Mouse (Mus musculus) cortical plate, adult 2 months (tissue): ENCODE data around the gene Srrd. TPM values are rescaled to one million over a fixed set of nuclear protein-coding genes. Genes with fewer than 3 reads are reported as not detected.

Experiments used
- H3K27ac ChIP-seq: fragments of 200-500 bp; 2 replicates; pipeline ENCODE4 v1.5.1; 2012; ENCODE audit warnings: low read length, control low read depth, inconsistent platforms; ENCODE audit not compliant: insufficient read depth
- H3K4me1 ChIP-seq: fragments of 200-500 bp; 2 replicates; pipeline ENCODE4 v1.6.1; 2011; ENCODE audit warnings: low read length; ENCODE audit not compliant: control insufficient read depth, insufficient read depth
- H3K4me3 ChIP-seq: fragments of 200-500 bp; 2 replicates; pipeline ENCODE4 v1.5.1; 2011; ENCODE audit warnings: mild to moderate bottlenecking, low read length, control low read depth; ENCODE audit not compliant: insufficient read depth
- CTCF ChIP-seq: fragments of 200-500 bp; IDR thresholded peaks from 2 replicates; pipeline ENCODE4 v1.5.1; 2011; ENCODE audit warnings: mild to moderate bottlenecking, control low read depth, low read length; ENCODE audit not compliant: insufficient read depth; ENCODE audit errors: extremely low read depth
- POLR2A ChIP-seq: fragments of 200-500 bp; IDR thresholded peaks from 2 replicates; pipeline ENCODE4 v1.6.1; 2011; ENCODE audit warnings: mild to moderate bottlenecking, low read length, control low read depth; ENCODE audit not compliant: insufficient read depth; ENCODE audit errors: extremely low read depth
- polyA plus RNA-seq: library from polyadenylated mRNA; depleted of rRNA; stranded (reverse); fragments of >200 nt; gene quantifications from 2 replicates; pipeline ENCODE4 v1.2.3, GENCODE M21; 2012; rRNA removed

Srrd gene
- polyA plus RNA-seq, 1 experiment: 61.9 TPM

GRCm38 (mm10) chr5:112294696-112295095, 48.1 kb downstream of the Srrd start:
- Histone ChIP-seq H3K4me3 (no peak overlapping the region), H3K4me1 (peaks cover 12% of the 10 kb centered on the region), H3K27ac (no peak overlapping the region)
- TF ChIP-seq CTCF (no peak), POLR2A (no peak)

- Histone ChIP-seq H3K4me1 (peaks cover 12% of the 10 kb centered on the region), H3K4me3 (no peak overlapping the region), H3K27ac (no peak overlapping the region)
- TF ChIP-seq CTCF (no peak), POLR2A (no peak)
Observed at GRCm38 (mm10) chr5:112293800-112294199, 49.0 kb downstream of the Srrd start.

- no peak overlapping the region for H3K4me3 ChIP-seq
- H3K4me1 ChIP-seq: peaks cover 3% of the 10 kb centered on the region
- TF ChIP-seq CTCF: no peak
- no peak for TF ChIP-seq POLR2A
- no peak overlapping the region for H3K27ac ChIP-seq
Observed at GRCm38 (mm10) chr5:112292343-112292980, 50.4 kb downstream of the Srrd start.

GRCm38 (mm10) chr5:112291866-112292265, 51.0 kb downstream of the Srrd start:
- Histone ChIP-seq H3K4me1 (peaks cover 3% of the 10 kb centered on the region), H3K4me3 (no peak overlapping the region), H3K27ac (no peak overlapping the region)
- TF ChIP-seq POLR2A: no peak
- no peak for TF ChIP-seq CTCF

- Histone ChIP-seq H3K4me3 (no peak overlapping the region), H3K27ac (no peak overlapping the region), H3K4me1 (peaks cover 6% of the 10 kb centered on the region)
- TF ChIP-seq CTCF: no peak
Observed at GRCm38 (mm10) chr5:112290536-112290880, 52.3 kb downstream of the Srrd start.

- Histone ChIP-seq H3K4me1 (peaks cover 6% of the 10 kb centered on the region), H3K4me3 (no peak overlapping the region), H3K27ac (no peak overlapping the region)
- TF ChIP-seq CTCF (no peak), POLR2A (no peak)
Observed at GRCm38 (mm10) chr5:112289819-112290535, 52.9 kb downstream of the Srrd start.

GRCm38 (mm10) chr5:112289236-112289635, 53.6 kb downstream of the Srrd start:
- no peak for TF ChIP-seq CTCF
- no peak for TF ChIP-seq POLR2A
- peaks cover 6% of the 10 kb centered on the region for H3K4me1 ChIP-seq
- H3K27ac ChIP-seq: no peak overlapping the region
- H3K4me3 ChIP-seq: no peak overlapping the region

GRCm38 (mm10) chr5:112288193-112289141, 54.4 kb downstream of the Srrd start:
- no peak for TF ChIP-seq CTCF
- TF ChIP-seq POLR2A: no peak
- peaks cover 6% of the 10 kb centered on the region for H3K4me1 ChIP-seq
- H3K4me3 ChIP-seq: no peak overlapping the region
- H3K27ac ChIP-seq: 0 out of 2 replicates have a peak overlapping the region, but pooled peaks have one; percentile 10

- TF ChIP-seq POLR2A: no peak
- no peak for TF ChIP-seq CTCF
- H3K4me1 ChIP-seq: peaks cover 6% of the 10 kb centered on the region
- H3K27ac ChIP-seq: no peak overlapping the region
- H3K4me3 ChIP-seq: no peak overlapping the region
Observed at GRCm38 (mm10) chr5:112287652-112288051, 55.2 kb downstream of the Srrd start.

Other genes with a start within 250 kb of the Srrd start
- 1.7 and 2.2 TPM in 2 replicates for gene Cryba4, start 90.5 kb downstream of the Srrd start, polyA plus RNA-seq
- gene Crybb1, start 87.2 kb downstream of the Srrd start, polyA plus RNA-seq: 7.5 and 8.2 TPM in 2 replicates
- gene Tpst2, start 66.3 kb downstream of the Srrd start, polyA plus RNA-seq: 31.4 and 35.4 TPM in 2 replicates
- 39.4 and 42.3 TPM in 2 replicates for gene Tfip11, start 16.7 kb downstream of the Srrd start, polyA plus RNA-seq
- gene Hps4, start within 50 bp of the Srrd start, polyA plus RNA-seq: 47.2 and 53.5 TPM in 2 replicates
- gene Gm6583, start 13.0 kb upstream of the Srrd start, polyA plus RNA-seq: 0.04 and 0.13 TPM in 2 replicates
- 181 and 198 TPM in 2 replicates for gene Asphd2, start 51.8 kb upstream of the Srrd start, polyA plus RNA-seq
- not detected in 2 replicates for gene Gm6588, start 106.4 kb upstream of the Srrd start, polyA plus RNA-seq
- gene Sez6l, start 234.1 kb upstream of the Srrd start, polyA plus RNA-seq: 105 and 112 TPM in 2 replicates